Mouse (Mus musculus) stomach, embryonic 14.5 days (tissue): ENCODE measurements around the gene Psma7. TPM values are rescaled to one million over a fixed set of nuclear protein-coding genes. Genes with fewer than 3 reads are reported as not detected.

Source experiments
- ATAC-seq: fragments of 200-750 bp; cut with Nextera tagmentation; 2 replicates; pipeline ENCODE4 v1.8.0; 2017; ENCODE audit warnings: low read depth, moderate TSS enrichment; ENCODE audit not compliant: insufficient number of reproducible peaks, insufficient read depth, low FRiP score
- H3K27ac ChIP-seq: fragments of 300-500 bp; sonication (generic); 2 replicates; pipeline ENCODE4 v1.5.1; 2014; ENCODE audit warnings: mild to moderate bottlenecking, low read length, moderate library complexity, mixed read lengths
- H3K27me3 ChIP-seq: fragments of 300-500 bp; sonication (generic); 2 replicates; pipeline ENCODE4 v1.6.1; 2014; ENCODE audit warnings: low read length, control low read depth, mixed read lengths; ENCODE audit not compliant: control insufficient read depth, insufficient read depth
- H3K36me3 ChIP-seq: fragments of 300-500 bp; sonication (generic); 2 replicates; pipeline ENCODE4 v1.6.1; 2014; ENCODE audit warnings: mild to moderate bottlenecking, control low read depth, low read length, moderate library complexity, mixed read lengths; ENCODE audit not compliant: control insufficient read depth, insufficient read depth
- H3K4me1 ChIP-seq: fragments of 300-500 bp; sonication (generic); 2 replicates; pipeline ENCODE4 v1.6.1; 2014; ENCODE audit warnings: low read length, control low read depth, mixed read lengths; ENCODE audit not compliant: control insufficient read depth, insufficient read depth
- H3K4me2 ChIP-seq: fragments of 300-500 bp; sonication (generic); replicated peaks from 2 replicates; pipeline ENCODE4 v1.6.1; 2014; ENCODE audit warnings: low read depth, low read length, control low read depth
- H3K4me3 ChIP-seq: fragments of 300-500 bp; sonication (generic); 2 replicates; pipeline ENCODE4 v1.5.1; 2014; ENCODE audit warnings: low read depth, low read length, control low read depth
- H3K9ac ChIP-seq: fragments of 300-500 bp; sonication (generic); replicated peaks from 2 replicates; pipeline ENCODE4 v1.6.1; 2014; ENCODE audit warnings: low read depth, mild to moderate bottlenecking, control low read depth, low read length, moderate library complexity, mixed read lengths
- H3K9me3 ChIP-seq: fragments of 300-500 bp; sonication (generic); 2 replicates; pipeline ENCODE4 v1.6.1; 2016; ENCODE audit warnings: low read depth, low read length, control low read depth; ENCODE audit not compliant: control insufficient read depth
- WGBS: fragments of 180-500 bp; shearing (Covaris S2); extraction: QIAGEN DNeasy Blood & Tissue Kit; methylation state at CpG from one replicate; pipeline ENCODE4 v1.1.7; 2014; 5-methylcytosine and 5-hydroxymethylcytosine counted together
- polyA plus RNA-seq: library from polyadenylated mRNA; unstranded; fragments of >200 nt; fragmentation: Nextera tagmentation; extraction: Ambion mirVana; gene quantifications from 2 replicates; pipeline ENCODE4 v1.2.1, GENCODE M21; 2014

Gene Psma7
- polyA plus RNA-seq, 1 experiment from 2014 or later, result 480 TPM

DNA sequence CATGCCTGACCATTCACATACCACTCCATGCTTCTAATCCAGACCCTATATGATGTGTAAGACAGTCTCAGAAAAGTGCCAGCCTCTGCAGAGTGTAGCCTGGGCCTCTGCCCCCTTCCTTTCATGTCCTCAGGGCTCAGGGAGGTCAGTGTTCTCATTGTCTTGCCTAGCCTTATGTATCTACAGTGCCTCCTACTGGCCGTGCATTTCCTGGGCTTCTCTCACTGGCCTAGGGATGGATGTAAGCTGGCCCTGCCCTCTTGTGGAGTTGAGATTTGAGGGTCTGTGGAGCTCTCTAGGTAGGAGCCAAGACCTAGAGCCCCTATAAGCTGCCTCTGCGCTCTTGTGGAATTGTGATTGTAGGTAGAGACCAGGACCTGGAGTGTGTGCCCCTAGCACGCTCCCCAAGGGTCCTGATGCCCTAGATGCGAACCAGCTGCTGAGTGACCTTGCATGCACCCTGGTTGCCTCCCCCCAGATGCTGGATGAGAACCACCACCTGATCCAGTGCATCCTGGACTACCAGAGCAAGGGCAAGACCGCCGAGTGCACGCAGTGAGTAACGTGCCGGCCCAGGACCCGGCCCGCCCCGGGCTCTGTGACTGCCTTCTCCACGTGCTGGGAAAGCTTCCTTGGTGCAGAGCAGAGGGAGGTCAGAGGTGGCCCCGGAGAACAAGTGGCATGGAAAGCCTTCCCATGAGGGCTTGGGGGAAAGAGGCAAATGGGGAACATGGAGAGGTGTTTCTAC, 9.9 kb upstream of the Psma7 start:
- ATAC-seq, result no peak
- 86% methylated on average over 14 of the region's 14 CpGs for WGBS
- Histone ChIP-seq H3K9ac (no peak overlapping the region), H3K27me3 (no peaks in the 10 kb centered on the region), H3K4me3 (no peak overlapping the region), H3K4me2 (no peak overlapping the region), H3K36me3 (peaks cover 29% of the 10 kb centered on the region; the same call in 1 of the 2 replicates), H3K4me1 (no peaks in the 10 kb centered on the region), H3K27ac (no peak overlapping the region), H3K9me3 (no peaks in the 10 kb centered on the region)

DNA sequence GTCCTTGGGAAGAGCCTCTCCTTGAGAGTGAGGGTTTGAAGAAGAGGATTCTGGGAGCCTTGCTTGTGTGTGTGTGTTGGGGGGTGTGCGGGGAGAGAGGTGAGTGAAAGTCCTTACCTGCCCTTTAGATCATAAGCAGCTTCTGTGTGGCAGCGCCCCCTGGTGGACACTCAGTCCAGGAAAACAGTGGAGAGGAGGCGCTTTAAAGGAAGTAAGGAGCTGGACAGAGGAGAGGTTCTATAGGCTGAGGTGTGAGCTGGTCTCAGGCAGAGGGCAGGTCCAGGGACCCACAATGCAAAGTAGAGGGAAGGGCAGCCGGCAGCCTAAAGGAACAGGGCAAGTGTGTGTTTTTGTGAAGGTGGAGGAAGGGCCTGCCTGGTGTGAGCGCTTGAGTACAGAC, 8.8 kb upstream of the Psma7 start:
- H3K27me3 ChIP-seq, result no peaks in the 10 kb centered on the region
- H3K27ac ChIP-seq, result no peak overlapping the region
- WGBS, result 26% methylated on average over 5 of the region's 5 CpGs
- no peak overlapping the region for H3K4me2 ChIP-seq
- H3K36me3 ChIP-seq, result peaks cover 21% of the 10 kb centered on the region; the same call in 1 of the 2 replicates
- no peaks in the 10 kb centered on the region for H3K4me1 ChIP-seq
- peak; percentile 68 for ATAC-seq
- no peaks in the 10 kb centered on the region for H3K9me3 ChIP-seq
- H3K9ac ChIP-seq, result no peak overlapping the region
- H3K4me3 ChIP-seq, result no peak overlapping the region

- 93% methylated on average over 18 of the region's 18 CpGs for WGBS
- H3K27me3 ChIP-seq, result no peaks in the 10 kb centered on the region
- H3K4me3 ChIP-seq, result no peak overlapping the region
- no peak overlapping the region for H3K9ac ChIP-seq
- peaks cover 2% of the 10 kb centered on the region; the same call in 1 of the 2 replicates for H3K36me3 ChIP-seq
- H3K27ac ChIP-seq, result no peak overlapping the region
- no peak for ATAC-seq
- H3K4me2 ChIP-seq, result no peak overlapping the region
- H3K9me3 ChIP-seq, result no peaks in the 10 kb centered on the region
- peaks cover 9% of the 10 kb centered on the region; the same call in 1 of the 2 replicates for H3K4me1 ChIP-seq
Measured at GRCm38 (mm10) chr2:180047980-180048635, 5.9 kb upstream of the Psma7 start.

DNA sequence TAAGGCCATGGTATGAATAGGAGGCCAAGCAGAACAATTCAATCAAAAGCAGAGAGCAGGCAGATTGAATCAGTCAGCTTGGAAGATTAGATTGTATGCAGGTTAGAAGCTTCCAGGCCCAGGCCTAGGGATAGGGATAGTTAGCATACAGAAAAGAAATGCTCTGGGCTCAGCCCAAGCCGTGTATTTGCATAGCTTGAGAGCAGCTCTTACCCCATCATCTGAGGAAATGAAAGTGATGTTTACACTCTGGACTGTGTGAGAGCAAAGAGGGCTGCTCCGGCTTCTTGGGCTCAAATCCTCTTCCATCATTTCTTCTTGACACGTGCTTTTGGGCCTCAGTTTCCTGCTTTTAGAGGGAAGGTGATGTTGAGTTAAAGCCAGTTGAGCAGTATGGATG, 5.3 kb upstream of the Psma7 start:
- Histone ChIP-seq H3K36me3 (no peaks in the 10 kb centered on the region; the same call in 1 of the 2 replicates), H3K9ac (no peak overlapping the region), H3K4me2 (no peak overlapping the region), H3K4me1 (peaks cover 9% of the 10 kb centered on the region; the same call in 1 of the 2 replicates), H3K27ac (no peak overlapping the region), H3K9me3 (no peaks in the 10 kb centered on the region), H3K27me3 (no peaks in the 10 kb centered on the region), H3K4me3 (no peak overlapping the region)
- ATAC-seq, result no peak
- WGBS, result 69% methylated on average over 3 of the region's 3 CpGs

DNA sequence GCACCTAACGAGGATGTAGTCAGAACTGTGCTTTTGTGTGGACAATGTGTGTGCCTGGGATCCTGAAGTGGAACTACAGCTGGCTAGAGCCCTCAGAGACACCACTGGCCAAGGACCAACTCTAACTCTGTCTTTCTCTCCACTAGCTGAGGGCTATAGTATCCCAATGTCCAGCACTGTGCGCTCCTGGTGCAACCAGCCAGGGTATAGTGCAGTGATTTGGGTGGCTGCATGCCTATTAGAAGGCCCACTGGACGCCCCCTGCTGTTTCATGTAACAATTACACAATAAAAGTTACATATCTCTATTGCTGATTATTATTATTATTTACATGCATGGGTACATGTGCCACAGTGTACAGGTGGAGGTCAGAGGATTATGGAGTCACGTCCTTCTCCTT, 3.0 kb upstream of the Psma7 start:
- WGBS, result 45% methylated on average over 4 of the region's 4 CpGs
- Histone ChIP-seq H3K27me3 (no peaks in the 10 kb centered on the region), H3K4me2 (no peak overlapping the region), H3K9ac (no peak overlapping the region), H3K4me3 (no peak overlapping the region), H3K36me3 (no peaks in the 10 kb centered on the region; the same call in 1 of the 2 replicates), H3K9me3 (no peaks in the 10 kb centered on the region), H3K27ac (no peak overlapping the region), H3K4me1 (peaks cover 20% of the 10 kb centered on the region)
- no peak for ATAC-seq

DNA sequence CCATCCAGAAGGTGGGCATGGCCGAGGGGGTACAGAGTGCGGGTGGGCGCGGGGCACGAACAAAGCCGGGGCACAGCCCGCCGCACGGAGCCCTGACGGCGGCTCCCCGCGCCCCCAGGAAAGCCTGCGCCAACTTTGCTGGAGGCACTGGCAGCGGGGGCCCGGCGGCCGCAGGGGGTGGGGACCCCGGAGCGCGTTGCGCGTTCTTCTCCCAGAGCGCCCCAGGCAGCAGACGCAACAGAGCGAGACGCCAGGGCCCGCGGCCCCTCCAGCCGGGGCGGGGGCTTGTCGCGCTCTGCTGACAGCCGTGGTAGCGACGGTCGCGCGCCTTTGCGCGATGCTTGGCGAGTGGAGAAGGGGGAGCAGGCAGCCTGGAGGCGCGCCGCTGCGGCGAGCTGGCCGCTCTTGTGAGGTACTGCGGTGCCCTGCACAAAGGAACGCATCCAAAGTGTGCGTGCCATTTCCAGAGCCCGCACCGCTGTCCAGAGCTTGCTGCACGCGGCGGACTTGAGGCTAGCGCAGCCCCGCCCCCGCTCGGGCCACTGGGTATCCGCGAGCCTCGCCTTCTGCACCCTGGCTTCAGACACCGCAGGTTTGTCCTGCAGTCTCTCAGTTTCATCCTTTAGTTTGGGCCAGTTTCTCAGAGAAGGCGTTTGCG, 754 bp upstream of the Psma7 start:
- H3K27ac ChIP-seq, result peak overlapping the region; percentile 89
- H3K9ac ChIP-seq, result peak overlapping the region; percentile 84
- ATAC-seq, result peak; percentile 43
- H3K27me3 ChIP-seq, result no peaks in the 10 kb centered on the region
- under 1% methylated on average over 66 of the region's 66 CpGs for WGBS
- peaks cover 11% of the 10 kb centered on the region for H3K36me3 ChIP-seq
- peak overlapping the region; percentile 99 for H3K4me3 ChIP-seq
- no peaks in the 10 kb centered on the region for H3K9me3 ChIP-seq
- peaks cover 22% of the 10 kb centered on the region for H3K4me1 ChIP-seq
- H3K4me2 ChIP-seq, result peak overlapping the region; percentile 88

DNA sequence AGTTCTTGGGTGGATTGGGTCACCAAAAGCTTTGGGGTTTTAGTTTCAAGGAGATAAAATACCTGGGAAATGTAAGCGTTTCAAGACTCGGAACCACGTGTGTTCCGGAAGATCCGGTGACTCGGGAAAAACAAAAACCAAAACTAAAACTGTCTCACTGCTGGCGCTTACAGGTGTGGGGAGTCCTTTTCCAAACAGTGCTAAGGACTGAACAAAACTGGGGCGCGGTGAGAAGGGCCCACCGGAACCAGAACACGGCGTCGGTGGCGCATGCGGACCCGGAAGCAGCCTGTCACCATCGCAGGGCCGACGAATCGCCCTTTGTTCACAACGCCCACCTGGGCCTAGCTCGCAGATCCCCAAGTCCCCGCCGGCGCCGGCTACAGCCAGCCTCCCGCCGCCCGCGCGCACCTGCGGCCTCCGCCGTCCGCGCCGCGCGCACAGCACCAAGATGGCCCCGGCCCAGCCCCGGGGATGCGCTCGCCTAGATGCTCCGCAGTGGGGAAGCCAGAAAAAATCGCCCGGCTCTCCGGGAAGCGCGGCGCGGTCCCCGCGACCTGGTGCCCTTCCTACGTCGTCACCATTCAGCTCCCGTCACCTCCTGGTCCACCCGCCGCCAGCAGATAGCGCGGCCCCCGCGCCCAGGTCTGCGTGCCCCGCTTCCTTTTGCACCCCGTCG, 517 bp downstream of the Psma7 start:
- no peaks in the 10 kb centered on the region for H3K9me3 ChIP-seq
- under 1% methylated on average over 52 of the region's 66 CpGs for WGBS

DNA sequence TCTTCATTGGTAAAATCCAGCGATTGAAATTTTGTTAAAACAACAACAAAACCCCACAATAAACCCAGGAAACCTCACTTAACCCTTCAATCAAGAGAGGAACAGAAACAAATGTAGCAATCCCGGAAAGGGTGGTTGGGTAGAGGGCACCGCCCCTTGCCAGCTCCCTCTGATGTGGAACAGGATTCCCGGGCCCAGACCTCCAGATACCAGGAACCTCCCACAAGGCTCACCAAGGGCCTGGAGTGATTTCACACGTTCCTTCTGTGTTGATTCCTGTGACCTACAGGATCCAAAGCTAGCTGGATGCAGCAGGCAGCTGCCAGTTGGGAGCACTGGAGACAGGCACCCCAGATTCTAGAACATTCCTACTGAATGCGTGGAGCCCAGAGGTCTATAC, 1.8 kb downstream of the Psma7 start:
- Histone ChIP-seq H3K27me3 (no peaks in the 10 kb centered on the region), H3K36me3 (peaks cover 31% of the 10 kb centered on the region), H3K4me2 (peak overlapping the region; percentile 69; the same call in 1 of the 2 replicates), H3K4me1 (peaks cover 22% of the 10 kb centered on the region), H3K9me3 (no peaks in the 10 kb centered on the region), H3K4me3 (no peak overlapping the region), H3K9ac (no peak overlapping the region), H3K27ac (no peak overlapping the region)
- WGBS, result 50% methylated on average over 6 of the region's 6 CpGs
- no peak for ATAC-seq

More for the DNA sequence above, 517 bp downstream of the Psma7 start:
- H3K27ac ChIP-seq, result peak overlapping the region; percentile 89
- peaks cover 22% of the 10 kb centered on the region for H3K4me1 ChIP-seq
- H3K4me3 ChIP-seq, result peak overlapping the region; percentile 99
- peak; percentile 48 for ATAC-seq
- H3K36me3 ChIP-seq, result peaks cover 18% of the 10 kb centered on the region
- peak overlapping the region; percentile 84 for H3K9ac ChIP-seq
- peak overlapping the region; percentile 69 for H3K4me2 ChIP-seq
- no peaks in the 10 kb centered on the region for H3K27me3 ChIP-seq
